Mouse (Mus musculus) stomach, postnatal 0 days (tissue): Measurements from ENCODE around the gene Kcna7.

Experiments
- CTCF ChIP-seq: IDR thresholded peaks from 2 replicates; pipeline ENCODE4 v1.5.1; 2016; ENCODE audit warnings: antibody characterized with exemption, low read depth, mild to moderate bottlenecking, moderate library complexity
- EP300 ChIP-seq: optimal IDR thresholded peaks from 2 replicates; pipeline ENCODE3; 2016; ENCODE audit warnings: antibody characterized with exemption

DNA sequence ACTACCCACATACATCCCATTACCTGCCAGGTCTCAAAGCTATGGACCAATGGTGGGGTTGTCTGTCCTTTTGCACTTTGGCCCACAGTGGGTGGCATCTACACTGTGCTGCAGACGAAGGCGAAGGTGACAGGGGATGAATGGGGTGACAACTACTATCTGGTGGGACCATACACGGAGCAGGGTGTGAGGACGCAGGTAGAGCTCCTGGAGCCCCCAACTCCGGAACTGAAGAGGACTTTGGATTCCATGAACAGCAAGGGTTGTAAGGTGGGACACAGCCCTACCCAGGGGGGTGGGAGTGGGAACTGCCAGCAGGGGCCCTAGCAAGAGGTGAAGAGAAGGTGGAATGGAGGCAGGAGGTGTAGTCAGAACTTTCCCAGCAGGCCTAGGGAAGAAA lies 31.0 kb downstream of the Kcna7 start:
- TF ChIP-seq CTCF, result no peak
- no peak for TF ChIP-seq EP300
